Mouse (Mus musculus): Measurements from ENCODE around the gene Ccdc73.

DNA sequence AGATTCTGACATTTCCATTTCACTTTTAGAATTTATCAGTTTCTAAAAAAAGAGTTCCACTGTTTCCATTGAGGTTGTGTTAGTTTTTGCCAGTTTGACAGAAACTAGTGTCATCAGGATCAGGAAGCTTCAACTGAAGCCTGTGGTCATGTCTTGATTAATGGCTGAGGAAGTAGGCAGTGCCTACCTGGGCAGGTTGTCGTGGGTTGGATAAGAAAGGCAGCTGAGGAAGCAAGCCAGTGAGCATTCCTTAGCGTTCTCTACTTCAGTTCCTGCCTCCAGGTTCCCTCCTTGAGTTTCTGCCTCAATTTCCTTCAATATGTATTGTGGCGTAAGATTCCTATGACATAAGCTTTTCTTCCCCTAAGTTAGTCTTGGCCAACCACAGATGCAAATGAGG is 118.2 kb downstream of the Ccdc73 start:
- TF ChIP-seq CTCF (IDR thresholded peaks at IDR 0.05; ENCODE audit: control insufficient read depth, insufficient read depth, insufficient replicate concordance, low read depth, low read length) (no peak), POLR2A (IDR thresholded peaks at IDR 0.05; ENCODE audit: control insufficient read depth, low read depth, low read length) (no peak)

All from testis, adult 2 months (tissue).